Mouse (Mus musculus) WW6 (cell line): ENCODE results near the gene Cnn1.

Experiments
- DNase-seq: peaks from one replicate; pipeline ENCODE4 v3.0.0-alpha.2; 2013; ENCODE audit warnings: low read depth, low spot score

The Cnn1 gene

DNA sequence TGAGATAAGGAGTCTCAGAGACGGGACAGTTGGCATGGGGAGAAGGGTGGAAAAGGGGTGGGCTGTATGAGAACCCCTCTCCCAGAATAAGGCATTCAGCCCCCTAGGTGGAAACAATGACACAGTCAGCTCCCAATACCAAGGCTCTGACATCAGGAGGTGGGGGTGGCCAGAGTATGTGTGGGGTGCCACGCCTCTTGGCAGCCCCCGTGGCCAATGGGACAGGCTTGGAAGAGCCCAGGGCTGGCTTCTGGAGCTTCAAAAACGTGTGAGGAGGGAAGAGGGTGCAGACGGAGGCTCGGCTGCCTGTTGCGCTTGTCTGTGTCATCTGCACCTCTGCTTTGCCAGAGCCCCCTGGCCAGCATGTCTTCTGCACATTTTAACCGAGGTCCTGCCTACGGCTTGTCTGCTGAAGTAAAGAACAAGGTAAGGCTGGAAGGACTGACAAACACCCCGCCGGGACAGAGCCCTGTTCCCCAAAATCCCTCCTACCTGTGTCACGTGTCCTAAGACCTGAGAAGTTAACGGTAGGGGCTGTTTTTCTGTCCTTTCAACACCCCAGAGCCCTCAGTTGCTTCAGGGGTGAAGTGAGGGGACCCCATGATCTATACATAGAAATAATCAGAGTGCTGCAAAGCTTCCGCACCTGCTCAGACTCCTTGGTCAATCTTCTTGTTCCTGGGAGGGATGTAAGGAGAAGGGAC, at the start of gene Cnn1:
Gene Cnn1 (plus strand): TSS at position 224 of the 704 bp plus-strand sequence.
- DNase-seq: no peak

DNA sequence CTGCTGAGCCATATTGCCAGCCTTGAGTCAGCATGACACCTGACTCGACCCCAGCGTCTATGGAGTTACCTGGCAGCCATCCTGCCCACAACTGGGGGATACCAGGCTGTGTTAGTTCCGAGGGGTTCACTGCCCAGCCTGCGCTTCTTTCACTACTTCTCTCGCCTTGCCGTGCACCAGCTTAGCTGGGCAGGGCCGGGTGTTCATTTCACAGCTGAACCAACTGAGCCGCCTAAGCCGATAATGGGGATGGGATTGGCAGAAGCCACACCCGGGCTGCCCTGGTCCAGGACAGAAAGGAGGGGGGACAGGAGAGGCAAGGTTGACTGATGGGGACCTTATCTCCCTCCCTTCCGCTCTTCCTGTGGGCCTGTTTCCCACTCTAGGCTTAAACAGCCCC, 49.7 kb upstream of the Cnn1 start:
- DNase-seq: no peak

DNA sequence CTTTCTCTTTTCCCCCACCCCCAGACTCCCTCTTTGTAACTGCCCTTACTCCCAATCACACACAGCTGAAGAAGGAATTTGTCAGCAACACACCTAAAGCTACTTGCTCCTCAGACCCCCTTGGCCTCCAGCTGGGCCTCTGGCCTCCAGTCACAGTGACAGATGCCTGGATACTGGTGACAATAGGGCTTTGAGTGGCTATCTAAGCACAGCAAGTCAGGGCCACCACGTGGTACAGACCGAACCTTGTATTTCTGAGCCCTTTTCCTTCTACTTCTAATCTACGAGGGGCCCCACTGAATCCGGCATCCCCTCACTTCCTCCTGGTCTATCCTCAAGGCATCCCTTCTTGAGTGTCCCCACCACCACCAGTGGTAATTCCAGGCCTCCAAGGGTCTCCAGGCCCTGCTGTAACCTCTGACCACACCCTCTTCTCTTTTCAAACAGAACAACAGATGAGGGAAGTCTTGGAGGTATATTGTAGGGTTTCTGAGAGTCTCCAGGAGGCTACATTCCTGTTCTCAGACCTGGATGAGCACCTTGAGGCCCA, 49.2 kb upstream of the Cnn1 start:
- DNase-seq: no peak

DNA sequence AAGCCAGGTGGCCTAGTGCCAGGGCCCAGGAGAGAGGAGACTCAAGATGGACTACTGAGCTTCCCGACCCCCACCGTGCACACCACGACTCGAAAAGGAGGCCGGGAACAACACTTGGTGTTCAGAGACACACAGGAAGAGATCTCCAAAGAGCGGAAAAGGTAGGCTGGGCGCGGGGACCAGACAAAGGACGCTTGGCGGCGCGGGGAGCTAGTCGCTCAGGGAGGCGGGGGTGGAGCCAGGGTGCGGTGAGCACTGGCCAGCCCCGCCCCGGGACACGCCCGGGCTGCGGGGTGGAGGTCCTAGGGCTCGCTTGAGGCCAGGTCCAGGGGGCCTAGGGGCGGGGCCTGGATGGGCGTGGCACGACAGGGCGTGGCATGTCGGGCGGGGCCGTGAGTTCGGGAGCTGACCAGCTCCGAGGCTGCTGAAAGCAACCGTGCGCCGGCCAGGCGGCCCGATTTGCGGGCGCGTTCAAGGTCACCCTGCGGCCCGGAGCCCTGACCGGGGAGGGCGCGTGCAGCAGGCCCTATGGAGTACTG, 48.6 kb upstream of the Cnn1 start:
- peak; percentile 54 for DNase-seq

DNA sequence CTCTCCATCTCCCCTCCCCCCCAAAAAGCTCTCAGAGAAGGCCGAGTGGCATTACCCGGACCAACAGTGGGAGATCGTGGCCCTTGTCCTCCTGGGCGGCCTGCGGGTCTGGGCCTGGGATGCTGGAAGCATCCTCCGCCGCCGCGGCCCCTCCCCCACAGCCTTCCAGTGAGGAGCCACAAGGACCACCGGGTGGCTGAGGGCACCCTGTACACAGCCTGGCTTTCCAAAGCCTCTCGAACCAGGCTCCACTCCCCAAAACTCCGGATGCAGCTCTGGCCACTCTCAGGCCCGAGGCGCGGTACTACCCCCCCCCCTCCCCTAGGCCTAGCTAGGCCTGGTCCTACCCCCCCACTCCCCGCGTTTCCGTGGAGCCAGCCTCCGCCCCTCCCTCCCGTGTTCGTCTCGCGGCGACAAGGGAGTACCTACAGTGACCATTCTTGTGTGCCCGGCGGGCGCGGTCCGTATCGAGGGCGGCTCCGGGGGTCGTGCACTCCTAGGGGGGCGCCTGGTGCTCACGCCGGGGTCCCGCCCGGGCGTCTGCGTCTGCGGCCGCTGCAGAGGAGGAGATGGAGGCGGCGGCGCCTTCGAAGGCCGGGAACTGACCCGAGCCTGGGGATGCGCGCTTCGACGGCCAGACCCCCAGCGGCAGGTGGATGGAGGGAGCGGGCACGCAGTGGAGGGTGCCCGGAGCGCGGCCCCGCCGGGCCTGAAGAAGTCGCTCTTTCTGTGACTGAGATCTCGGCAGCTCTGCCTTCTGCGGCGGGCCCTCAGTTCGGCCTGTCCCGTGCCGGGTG, 47.7 kb upstream of the Cnn1 start:
- DNase-seq: no peak

DNA sequence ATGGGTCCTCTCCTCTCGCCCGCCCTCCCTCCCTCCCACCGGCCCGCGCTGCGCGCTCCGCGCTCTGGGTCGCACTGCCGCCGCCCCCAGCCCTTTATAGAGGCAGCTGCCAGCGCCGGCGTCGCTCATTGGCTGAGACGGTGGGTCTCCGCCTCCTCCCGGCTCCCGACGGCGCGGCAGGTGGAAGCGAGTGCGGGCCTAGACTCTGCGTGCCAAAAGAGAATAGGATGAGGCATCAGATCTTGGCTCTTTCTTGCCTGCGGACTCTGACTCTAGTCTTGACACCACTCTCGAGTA, 47.1 kb upstream of the Cnn1 start, which contains the start of gene Elavl3:
Gene Elavl3 (minus strand): TSS at position 66 of the 297 bp plus-strand sequence.
- DNase-seq: peak; percentile 61

DNA sequence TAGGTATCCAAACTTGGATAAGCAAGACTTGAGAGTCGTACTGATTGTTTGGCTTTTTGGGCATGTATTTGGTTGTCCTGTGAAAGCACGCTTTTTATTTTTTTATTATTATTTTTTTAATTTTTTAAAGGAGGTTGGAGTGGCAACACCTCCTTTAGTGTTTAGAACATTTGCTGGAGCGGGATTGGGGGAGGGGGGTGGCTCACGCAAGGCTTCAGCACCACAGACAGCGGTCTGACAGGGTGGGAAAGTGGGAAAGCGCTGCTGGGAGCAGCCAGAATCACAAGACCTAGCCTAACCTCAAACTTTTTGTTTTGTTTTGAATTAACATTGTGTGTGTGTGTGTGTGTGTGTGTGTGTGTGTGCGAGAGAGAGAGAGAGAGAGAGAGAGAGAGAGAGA, 45.4 kb upstream of the Cnn1 start:
- DNase-seq: no peak

DNA sequence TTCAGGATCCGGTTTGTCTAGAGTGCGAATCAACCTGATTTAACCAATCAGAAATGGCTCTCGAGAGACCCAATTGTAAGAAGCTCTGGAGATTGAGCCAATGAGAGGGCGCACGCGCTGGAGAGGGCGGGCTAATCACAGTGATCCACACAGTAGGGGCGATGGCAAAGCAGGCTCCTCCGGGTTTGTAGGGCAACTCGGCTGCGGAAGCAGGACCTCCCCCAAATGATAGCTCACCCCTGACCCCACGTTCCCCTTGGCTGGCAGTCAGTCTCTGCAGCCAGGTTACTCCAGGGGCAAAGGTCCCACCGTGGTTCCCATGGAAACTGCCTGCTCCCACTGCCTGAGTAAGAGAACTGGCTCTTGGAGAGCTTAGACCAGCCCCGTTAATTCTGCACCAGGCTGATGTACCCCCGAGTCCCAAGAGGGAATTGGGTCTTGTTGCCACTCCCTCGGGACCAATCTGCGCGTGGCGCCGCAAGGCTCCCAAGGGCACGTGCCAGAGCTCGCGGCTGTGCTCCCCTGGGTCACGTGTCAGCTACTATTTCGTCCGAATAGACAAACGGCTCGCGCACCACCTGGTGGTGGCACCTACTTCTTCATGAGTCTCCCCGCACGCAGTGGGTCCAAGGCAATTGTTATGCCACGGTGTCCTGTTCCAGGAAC, 44.5 kb upstream of the Cnn1 start:
- DNase-seq: peak; percentile 81

DNA sequence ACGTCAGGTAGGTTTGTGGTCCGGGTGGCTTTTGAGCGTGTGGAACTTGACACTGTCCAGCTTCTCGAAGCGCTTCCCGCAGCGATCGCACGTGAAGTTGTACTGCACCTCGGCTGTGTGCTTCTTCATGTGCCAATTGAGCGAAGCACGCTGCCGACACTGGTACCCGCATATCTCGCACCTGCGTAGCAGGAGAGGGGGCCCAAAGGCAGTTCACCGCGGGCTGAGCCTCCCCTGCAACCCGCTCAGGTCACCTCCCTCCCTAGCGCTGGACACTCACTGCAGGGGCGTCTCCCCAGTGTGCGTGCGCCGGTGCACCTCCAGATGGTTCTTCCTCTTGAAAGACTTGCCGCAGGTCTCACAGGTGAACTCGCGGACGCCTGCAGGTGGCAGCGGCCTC, 43.3 kb upstream of the Cnn1 start:
- no peak for DNase-seq

DNA sequence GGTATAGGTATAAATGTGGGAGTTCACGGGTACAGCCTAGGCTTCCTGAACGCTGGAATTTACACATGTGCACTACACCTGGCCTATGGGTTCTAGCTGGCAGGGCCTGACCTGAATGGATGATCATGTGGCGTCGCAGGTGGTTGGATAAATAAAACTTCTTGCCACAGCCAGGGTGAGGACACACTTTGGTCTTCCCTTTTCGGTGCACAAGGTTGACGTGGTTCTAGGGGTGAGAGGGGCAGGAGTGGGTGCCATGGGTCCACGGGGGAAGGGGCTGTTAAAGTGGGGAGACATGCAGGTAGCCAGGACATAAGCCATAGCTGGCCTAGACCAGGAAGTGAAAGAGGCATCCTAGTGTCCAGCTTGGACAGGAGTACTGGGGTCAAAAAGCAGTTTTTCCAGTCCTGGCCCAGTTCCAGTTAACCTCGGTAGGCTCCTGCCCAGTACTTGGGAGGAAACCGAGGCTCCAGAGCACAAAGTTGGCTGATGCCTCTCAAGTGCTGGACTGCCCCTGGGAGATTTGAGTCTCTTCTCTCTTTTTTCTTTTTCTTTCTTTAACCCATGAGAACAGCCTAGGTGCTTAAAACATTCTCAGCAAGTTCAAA, 42.6 kb upstream of the Cnn1 start:
- DNase-seq: no peak

DNA sequence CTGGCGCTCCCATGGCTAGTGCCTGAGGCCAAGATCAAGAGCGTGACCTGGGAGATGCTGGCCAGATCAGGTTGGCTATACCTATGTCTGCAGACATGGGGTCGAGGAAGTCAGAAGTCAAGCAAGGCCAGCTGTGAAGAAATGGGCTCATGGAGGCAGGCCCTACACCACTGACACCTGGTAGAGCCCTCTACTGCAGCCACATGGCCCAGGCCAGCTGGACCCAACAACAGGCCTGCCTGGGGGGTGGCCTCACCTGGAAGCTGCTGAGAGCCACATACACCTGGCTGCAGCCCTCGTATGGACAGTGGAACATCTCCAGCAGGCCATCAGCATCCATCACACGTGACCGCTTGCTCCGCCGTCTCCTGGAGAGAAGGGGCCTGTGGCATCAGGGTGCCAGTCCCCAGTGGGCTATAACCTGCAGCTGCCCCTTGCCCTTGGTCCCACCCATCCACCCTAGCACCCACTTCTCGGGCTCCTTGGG, 41.9 kb upstream of the Cnn1 start:
- no peak for DNase-seq

DNA sequence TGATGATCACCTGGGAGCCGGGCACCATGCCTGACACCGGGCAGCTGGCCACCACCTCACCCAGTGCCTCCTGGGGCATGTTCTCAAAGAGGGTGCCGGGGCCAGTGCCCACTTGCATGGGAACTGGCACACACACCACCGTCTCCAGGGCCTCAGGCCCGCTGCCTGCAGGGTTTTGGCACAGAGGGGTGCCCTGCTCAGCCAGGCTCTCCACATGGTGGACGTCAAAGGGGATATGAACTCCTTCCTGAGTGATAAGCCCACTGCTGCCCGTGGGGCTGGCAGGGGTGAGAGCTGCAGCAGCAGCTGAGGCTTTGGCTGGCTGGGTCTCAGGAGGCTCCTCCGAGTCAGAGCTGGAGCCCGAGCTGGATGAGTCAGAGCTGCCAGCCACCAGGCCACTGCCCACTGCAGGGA, 41.0 kb upstream of the Cnn1 start:
- DNase-seq: no peak

DNA sequence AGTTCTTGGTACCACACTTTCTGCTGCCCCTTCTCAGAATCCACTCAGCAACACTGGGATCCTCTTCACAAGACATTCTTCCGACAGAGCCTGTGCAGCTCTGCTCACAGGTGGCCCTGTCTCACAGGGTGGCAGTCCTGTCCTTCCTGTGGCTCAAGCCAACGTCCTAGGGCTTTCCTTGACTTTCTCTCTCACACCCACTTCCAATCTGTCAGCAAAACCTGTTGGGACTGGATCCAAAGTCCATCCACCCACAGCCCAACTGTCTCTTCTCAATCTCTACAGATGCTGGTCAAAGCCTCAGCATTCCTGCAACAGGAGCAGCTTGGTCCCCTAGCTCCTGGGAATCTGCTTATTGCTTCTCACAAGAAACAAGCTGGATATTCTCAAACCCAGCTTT, 37.7 kb upstream of the Cnn1 start:
- no peak for DNase-seq

DNA sequence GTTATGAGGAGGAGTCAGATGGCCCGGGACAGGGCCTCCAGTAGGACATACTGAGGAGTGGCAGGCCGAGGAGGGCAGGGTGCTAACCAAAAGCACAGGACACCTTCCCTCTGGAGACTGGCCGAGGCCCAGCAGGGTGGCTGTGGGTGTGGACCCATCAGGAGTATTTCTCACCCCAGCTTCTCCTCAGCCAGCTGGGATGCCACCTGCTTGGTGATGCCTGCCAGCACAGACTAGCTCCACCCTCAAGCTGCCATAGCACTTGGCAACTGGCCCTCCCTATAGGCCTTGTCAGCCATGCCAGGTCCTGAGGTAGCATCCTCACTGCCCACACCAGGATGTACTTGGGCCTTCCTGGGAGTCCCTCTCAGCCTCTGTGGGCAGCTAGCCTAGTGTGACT, 34.7 kb upstream of the Cnn1 start:
- no peak for DNase-seq

DNA sequence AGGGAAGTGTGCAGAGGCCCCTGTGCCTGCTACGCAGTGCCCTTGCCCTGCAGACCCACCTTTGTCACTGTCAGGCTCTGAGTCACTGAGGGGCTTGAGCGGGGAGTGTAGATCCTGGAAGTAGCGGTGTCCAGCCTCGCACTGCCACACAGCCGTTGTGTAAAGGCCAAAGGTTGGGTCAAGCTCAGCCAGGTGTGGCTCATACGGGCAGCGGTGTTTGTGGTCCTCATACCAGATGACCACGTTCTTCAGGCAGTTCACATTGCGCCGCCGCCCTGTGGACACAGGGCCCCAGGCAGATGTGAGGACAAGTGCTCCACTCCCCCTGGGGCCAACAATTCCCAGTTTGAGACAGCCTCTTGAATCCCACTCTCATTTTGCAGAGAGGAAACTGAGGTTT, 33.4 kb upstream of the Cnn1 start:
- no peak for DNase-seq

DNA sequence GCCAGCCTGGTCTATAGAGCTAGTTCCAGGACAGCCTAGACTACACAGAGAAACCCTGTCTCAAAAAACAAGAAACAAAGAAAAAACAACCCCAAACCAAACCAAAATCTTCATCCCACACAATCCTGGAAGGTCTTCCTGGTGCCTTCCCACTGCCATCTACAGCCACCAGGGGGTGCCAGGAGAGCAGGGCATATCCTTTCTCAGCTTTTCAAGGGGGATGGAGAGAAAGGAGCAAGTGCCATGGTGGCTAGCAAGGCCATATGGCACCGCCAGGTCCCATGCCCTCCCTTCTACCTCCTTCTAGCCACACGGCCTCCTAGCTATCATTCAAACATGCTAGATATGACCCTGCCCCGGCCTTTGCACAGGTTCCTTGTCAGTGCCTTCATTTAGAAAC, 32.6 kb upstream of the Cnn1 start:
- DNase-seq: no peak

DNA sequence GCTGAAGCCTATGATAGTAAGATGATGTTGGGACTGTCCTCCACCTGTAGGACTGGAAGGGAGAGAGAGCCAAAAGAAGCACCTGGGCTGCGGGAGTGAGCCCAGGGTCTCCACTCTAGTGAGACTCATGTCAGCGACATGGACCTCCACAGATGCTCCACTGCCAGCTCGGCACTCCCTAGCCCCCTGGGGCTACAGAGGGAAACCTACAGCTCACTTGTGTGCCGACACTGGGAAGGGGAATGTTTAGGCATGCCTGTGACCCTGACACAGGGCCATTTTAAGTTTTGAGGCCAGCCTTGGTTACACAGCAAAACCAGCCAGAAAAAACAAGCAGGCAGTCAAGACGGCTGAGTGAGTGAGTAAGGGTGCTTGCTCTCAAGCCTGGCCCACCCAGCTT, 31.8 kb upstream of the Cnn1 start:
- no peak for DNase-seq

DNA sequence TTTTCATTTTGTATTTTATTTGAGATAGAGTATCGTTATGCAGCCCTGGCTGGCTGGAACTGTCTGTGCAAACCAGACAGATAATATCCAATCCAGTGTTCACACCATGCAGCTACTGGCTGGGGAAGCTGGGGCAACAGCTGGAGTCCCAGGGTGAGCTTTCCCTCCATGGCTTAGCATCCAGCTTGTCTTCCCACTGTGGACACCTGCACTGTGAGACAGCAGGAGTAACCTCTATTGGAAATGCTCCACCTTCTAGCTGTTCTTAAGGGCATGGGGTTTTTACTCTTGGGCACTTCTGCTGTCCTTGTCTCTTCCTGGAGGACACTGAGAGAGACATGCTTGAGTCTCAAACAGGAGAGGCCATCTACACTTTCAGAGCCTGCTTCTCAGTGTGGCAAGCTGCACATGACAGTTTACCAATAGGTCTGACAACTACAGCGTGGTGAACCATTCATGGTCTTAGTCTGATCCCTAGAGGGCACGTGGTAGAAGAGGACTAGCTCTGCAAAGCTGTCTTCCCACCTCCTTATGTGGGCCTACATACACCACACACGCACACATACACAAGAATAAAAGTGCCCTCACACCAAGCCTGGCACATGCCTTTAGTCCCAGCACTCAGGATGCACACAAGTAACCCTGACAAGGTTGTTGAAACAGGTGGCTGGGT, 29.0 kb upstream of the Cnn1 start:
- DNase-seq: no peak

DNA sequence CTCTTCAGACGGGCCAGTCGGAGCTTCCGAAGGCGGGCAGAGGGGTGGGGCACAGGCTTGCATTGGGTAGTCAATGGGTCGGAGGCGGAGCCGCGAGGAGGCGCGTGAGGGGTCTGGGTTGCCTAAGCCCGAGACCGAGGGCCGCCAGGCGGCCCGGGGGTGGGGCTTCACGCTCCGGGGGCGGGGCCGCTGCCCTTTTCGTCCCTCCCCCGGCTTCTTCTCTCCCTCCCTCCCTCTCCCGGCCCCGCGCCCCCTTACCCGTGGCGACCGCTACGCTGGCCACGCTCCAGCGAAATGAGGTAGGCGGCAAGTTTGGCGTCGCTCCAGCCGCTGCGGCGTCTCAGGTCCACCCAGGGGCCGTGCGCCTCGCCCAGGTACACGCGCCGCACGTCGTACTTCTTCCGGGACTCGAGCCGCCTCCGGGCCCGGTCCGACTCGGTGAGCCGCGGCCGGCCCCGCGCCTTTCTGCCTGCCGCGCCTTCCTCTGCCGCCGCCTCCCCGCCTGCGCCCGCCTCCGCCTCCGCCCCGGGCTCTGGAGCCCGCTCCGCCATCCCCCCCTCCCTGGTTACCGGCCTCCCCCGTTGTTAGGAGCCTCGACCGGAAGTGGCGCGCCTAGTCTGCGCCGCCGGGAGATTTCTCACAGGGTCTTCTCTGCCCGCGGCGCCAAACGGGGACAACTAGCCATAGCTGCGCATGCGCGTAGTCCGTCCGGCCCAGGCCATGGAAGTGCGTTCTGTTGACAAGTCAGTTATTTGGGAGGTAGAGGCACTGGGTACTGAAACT, 28.0 kb upstream of the Cnn1 start, which contains the start of the genes Gm49318 and Zfp653:
Gene Gm49318 (minus strand): TSS at position 469 of the 783 bp plus-strand sequence.
Gene Zfp653 (minus strand): TSS at position 586 of the 783 bp plus-strand sequence.
- DNase-seq: peak; percentile 87

DNA sequence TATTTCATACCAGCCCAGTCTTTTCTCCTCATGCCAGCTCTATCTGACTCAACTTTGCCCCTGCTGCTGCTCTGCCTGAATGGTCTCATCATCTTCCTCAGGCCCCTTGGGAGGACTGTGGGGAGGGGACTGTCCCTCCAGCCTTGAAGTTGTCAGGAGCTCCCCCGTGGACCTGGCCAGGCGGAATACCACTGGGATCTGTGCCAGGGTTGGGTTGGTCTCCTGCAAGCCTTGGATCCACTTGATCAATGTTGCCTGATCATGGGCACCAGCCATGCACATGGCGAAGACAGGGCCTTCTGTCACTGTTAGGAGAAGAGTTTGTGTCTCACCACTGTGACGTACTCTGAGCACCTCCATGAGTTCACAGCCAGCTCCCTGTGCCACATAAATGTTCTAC, 26.7 kb upstream of the Cnn1 start:
- DNase-seq: no peak
